Mouse (Mus musculus) kidney, postnatal 0 days (tissue): Measurements from ENCODE around the gene Phpt1. TPM values are rescaled to one million over a fixed set of nuclear protein-coding genes. Genes with fewer than 3 reads are reported as not detected.

Source experiments
- ATAC-seq: fragments of 200-750 bp; cut with Nextera tagmentation; replicated peaks from 2 replicates; pipeline ENCODE4 v1.8.0; 2017; ENCODE audit warnings: low read depth, moderate number of reproducible peaks, moderate TSS enrichment, moderate library complexity; ENCODE audit not compliant: low FRiP score
- DNase-seq: peaks from one replicate; pipeline ENCODE4 v3.0.0-alpha.2; 2016; ENCODE audit warnings: low spot score
- H3K27ac ChIP-seq: fragments of 300-500 bp; sonication (generic); 2 replicates; pipeline ENCODE4 v1.5.1; 2014; ENCODE audit warnings: mild to moderate bottlenecking
- H3K27me3 ChIP-seq: fragments of 300-500 bp; sonication (generic); 2 replicates; pipeline ENCODE4 v1.6.1; 2014; ENCODE audit warnings: low read length, mixed read lengths; ENCODE audit not compliant: insufficient read depth
- H3K36me3 ChIP-seq: fragments of 300-500 bp; sonication (generic); 2 replicates; pipeline ENCODE4 v1.6.1; 2014; ENCODE audit warnings: low read length, mixed read lengths; ENCODE audit not compliant: insufficient read depth
- H3K4me1 ChIP-seq: fragments of 300-500 bp; sonication (generic); replicated peaks from 2 replicates; pipeline ENCODE4 v1.6.1; 2014; ENCODE audit warnings: antibody characterized with exemption, low read length, mixed read lengths; ENCODE audit not compliant: insufficient read depth
- H3K4me2 ChIP-seq: fragments of 300-500 bp; sonication (generic); 2 replicates; pipeline ENCODE4 v1.6.1; 2014; ENCODE audit warnings: mild to moderate bottlenecking, low read length, moderate library complexity, mixed read lengths
- H3K4me3 ChIP-seq: fragments of 300-500 bp; sonication (generic); replicated peaks from 2 replicates; pipeline ENCODE4 v1.5.1; 2014; ENCODE audit warnings: low read depth, low read length
- H3K9ac ChIP-seq: fragments of 300-500 bp; sonication (generic); 2 replicates; pipeline ENCODE4 v1.6.1; 2014; ENCODE audit warnings: low read depth, low read length
- H3K9me3 ChIP-seq: fragments of 300-500 bp; sonication (generic); replicated peaks from 2 replicates; pipeline ENCODE4 v1.6.1; 2016; ENCODE audit warnings: low read length, inconsistent platforms, mixed read lengths
- CTCF ChIP-seq: IDR thresholded peaks from 2 replicates; pipeline ENCODE4 v1.5.1; 2016; ENCODE audit warnings: antibody characterized with exemption, low read depth, mild to moderate bottlenecking, moderate library complexity
- WGBS: fragments of 180-500 bp; shearing (Covaris S2); extraction: QIAGEN DNeasy Blood & Tissue Kit; methylation state at CpG from one replicate; pipeline ENCODE4 v1.1.7; 2014; 5-methylcytosine and 5-hydroxymethylcytosine counted together
- polyA plus RNA-seq: library from polyadenylated mRNA; unstranded; fragments of >200 nt; fragmentation: Nextera tagmentation; extraction: Ambion mirVana; gene quantifications from 2 replicates; pipeline ENCODE4 v1.2.1, GENCODE M21; 2015

Gene Phpt1
- polyA plus RNA-seq, 1 experiment from 2014 or later, result 197 TPM

DNA sequence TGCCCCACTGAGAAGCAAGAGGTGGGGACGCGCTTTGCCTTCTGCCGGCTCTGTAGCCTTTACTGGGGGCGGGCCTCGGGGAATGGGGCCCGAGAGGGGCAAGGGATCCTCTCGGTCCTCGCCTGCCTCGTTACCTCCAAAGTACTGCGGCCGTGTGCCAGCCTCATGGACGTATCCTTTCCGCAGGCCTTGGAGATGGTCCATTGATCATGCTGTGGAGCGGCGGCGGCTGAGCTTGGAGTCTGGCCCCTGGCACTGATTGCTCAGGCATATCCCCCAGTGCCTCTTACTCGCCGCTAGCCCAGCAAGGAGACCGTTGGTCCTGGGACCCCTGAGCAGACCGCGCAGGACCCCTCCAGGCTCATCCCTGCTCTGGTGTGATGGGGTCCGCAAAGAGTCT is 41.4 kb upstream of the Phpt1 start:
- Histone ChIP-seq H3K4me2 (peak overlapping the region; percentile 45), H3K36me3 (no peaks in the 10 kb centered on the region), H3K27ac (no peak overlapping the region), H3K27me3 (0 out of 2 replicates have a peak, but pooled peaks cover 3% of the 10 kb centered on the region), H3K9ac (no peak overlapping the region), H3K9me3 (no peaks in the 10 kb centered on the region), H3K4me3 (0 out of 2 replicates have a peak overlapping the region, but pooled peaks have one; percentile 7), H3K4me1 (peaks cover 13% of the 10 kb centered on the region)
- ATAC-seq (no peak), DNase-seq (no peak)
- WGBS, result 9% methylated on average over 22 of the region's 22 CpGs
- no peak for TF ChIP-seq CTCF

DNA sequence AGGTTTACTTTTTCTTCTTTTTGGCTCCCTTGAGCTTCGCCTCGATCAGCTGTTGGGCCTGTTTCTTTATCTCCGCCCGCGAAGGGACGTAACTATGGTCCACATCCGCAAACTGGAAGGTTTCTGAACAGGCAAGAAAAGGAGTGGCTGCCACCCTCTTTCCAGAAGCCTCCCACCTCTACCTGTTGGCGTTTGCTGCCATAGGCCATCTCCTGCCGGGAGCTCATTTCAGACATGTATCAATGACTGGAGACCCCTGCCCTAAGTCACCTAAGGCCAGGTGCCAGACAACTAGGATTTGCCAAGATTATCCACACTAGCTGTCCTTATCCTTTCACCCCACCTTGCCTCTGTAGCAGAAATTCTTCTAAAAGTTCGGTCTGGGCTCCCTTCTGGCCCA is 33.6 kb upstream of the Phpt1 start:
- Histone ChIP-seq H3K27ac (no peak overlapping the region), H3K4me1 (peaks cover 9% of the 10 kb centered on the region), H3K27me3 (no peaks in the 10 kb centered on the region), H3K9me3 (no peaks in the 10 kb centered on the region), H3K4me3 (peak overlapping the region; percentile 94), H3K4me2 (peak overlapping the region; percentile 70), H3K36me3 (no peaks in the 10 kb centered on the region), H3K9ac (peak overlapping the region; percentile 98; the same call in 1 of the 2 replicates)
- no peak for TF ChIP-seq CTCF
- WGBS, result 62% methylated on average over 10 of the region's 10 CpGs
- 0 out of 2 replicates have a peak, but pooled peaks have one; percentile 7 for ATAC-seq
- DNase-seq, result no peak

- ATAC-seq, result peak; percentile 87
- Histone ChIP-seq H3K4me1 (peaks cover 9% of the 10 kb centered on the region), H3K9ac (peak within 1 kb of the TSS; percentile 98)
Measured at GRCm38 (mm10) chr2:25607761-25608622, 33.0 kb upstream of the Phpt1 start, which contains the start of gene Rabl6. Rabl6 (minus strand) TSS chr2:25608521.

GRCm38 (mm10) chr2:25602526-25602925 is 27.5 kb upstream of the Phpt1 start:
- peaks cover 3% of the 10 kb centered on the region; the same call in 1 of the 2 replicates for H3K4me1 ChIP-seq
- WGBS, result 90% methylated on average over 5 of the region's 5 CpGs
- TF ChIP-seq CTCF, result no peak
- H3K36me3 ChIP-seq, result peaks cover 42% of the 10 kb centered on the region
- ATAC-seq (no peak), DNase-seq (no peak)
- H3K27ac ChIP-seq, result no peak overlapping the region
- no peak overlapping the region for H3K4me3 ChIP-seq
- no peak overlapping the region for H3K4me2 ChIP-seq
- no peaks in the 10 kb centered on the region for H3K27me3 ChIP-seq
- H3K9me3 ChIP-seq, result no peaks in the 10 kb centered on the region
- no peak overlapping the region for H3K9ac ChIP-seq

More at GRCm38 (mm10) chr2:25607761-25608622, 33.0 kb upstream of the Phpt1 start, which contains the start of gene Rabl6:
- no peak for TF ChIP-seq CTCF
- no peaks in the 10 kb centered on the region for H3K27me3 ChIP-seq
- H3K9me3 ChIP-seq, result no peaks in the 10 kb centered on the region
- DNase-seq, result peak; percentile 94
- peak within 1 kb of the TSS; percentile 95 for H3K27ac ChIP-seq
- H3K36me3 ChIP-seq, result no peaks in the 10 kb centered on the region
- peak within 1 kb of the TSS; percentile 70 for H3K4me2 ChIP-seq
- WGBS, result under 1% methylated on average over 80 of the region's 80 CpGs
- H3K4me3 ChIP-seq, result peak within 1 kb of the TSS; percentile 94

DNA sequence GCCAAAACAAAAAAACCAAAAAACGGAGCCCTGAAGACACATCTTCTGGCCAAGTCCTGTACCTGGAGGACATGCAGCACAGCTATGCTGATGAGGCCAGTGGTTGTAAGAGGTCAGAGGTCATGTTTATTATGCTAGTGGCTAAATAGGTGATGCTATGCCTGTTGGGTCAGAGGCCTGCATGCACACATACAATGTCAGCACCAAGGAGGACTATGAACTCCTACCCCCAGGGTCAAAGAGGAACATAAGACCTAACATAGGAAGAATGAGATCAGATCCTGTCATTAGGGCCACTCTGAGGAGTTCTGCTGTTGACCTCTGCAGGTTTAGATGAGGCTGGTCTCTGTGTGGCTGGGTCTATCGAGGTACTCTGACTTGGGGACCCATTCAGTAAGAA is 25.0 kb upstream of the Phpt1 start:
- no peak overlapping the region for H3K4me3 ChIP-seq
- H3K9ac ChIP-seq, result no peak overlapping the region
- no peak overlapping the region for H3K27ac ChIP-seq
- no peaks in the 10 kb centered on the region for H3K9me3 ChIP-seq
- no peaks in the 10 kb centered on the region for H3K4me1 ChIP-seq
- WGBS, result 78% methylated on average over 2 of the region's 2 CpGs
- H3K36me3 ChIP-seq, result peaks cover 66% of the 10 kb centered on the region
- no peak for TF ChIP-seq CTCF
- DNase-seq (no peak), ATAC-seq (0 out of 2 replicates have a peak, but pooled peaks have one; percentile 18)
- no peak overlapping the region for H3K4me2 ChIP-seq
- no peaks in the 10 kb centered on the region for H3K27me3 ChIP-seq

- 96% methylated on average over 1 of the region's 1 CpGs for WGBS
- H3K4me2 ChIP-seq, result no peak overlapping the region
- H3K4me3 ChIP-seq, result no peak overlapping the region
- ATAC-seq (no peak), DNase-seq (no peak)
- H3K9ac ChIP-seq, result no peak overlapping the region
- H3K4me1 ChIP-seq, result no peaks in the 10 kb centered on the region
- no peaks in the 10 kb centered on the region for H3K27me3 ChIP-seq
- no peak for TF ChIP-seq CTCF
- H3K27ac ChIP-seq, result no peak overlapping the region
- no peaks in the 10 kb centered on the region for H3K9me3 ChIP-seq
- H3K36me3 ChIP-seq, result peaks cover 71% of the 10 kb centered on the region
Measured at GRCm38 (mm10) chr2:25598749-25599148, 23.7 kb upstream of the Phpt1 start.
